Mouse (Mus musculus) gastrocnemius, adult 2 months (tissue): Measurements from ENCODE around the gene Kpna3. TPM values are rescaled to one million over a fixed set of nuclear protein-coding genes. Genes with fewer than 3 reads are reported as not detected.
A peak's percentile ranks its signal among the peaks of the same experiment; 100 is the strongest.

Source experiments
- DNase-seq: peaks from one replicate; pipeline ENCODE4 v3.0.0; 2022
- H3K27ac ChIP-seq: fragments of 200-600 bp; 2 replicates; pipeline ENCODE4 v1.8.1; 2022; ENCODE audit warnings: mild to moderate bottlenecking
- H3K4me3 ChIP-seq: fragments of 200-600 bp; 2 replicates; pipeline ENCODE4 v1.8.1; 2022; ENCODE audit warnings: mild to moderate bottlenecking, moderate library complexity
- CTCF ChIP-seq: fragments of 200-600 bp; IDR thresholded peaks from 2 replicates; pipeline ENCODE4 v1.8.1; 2022; ENCODE audit warnings: antibody characterized with exemption, mild to moderate bottlenecking, moderate library complexity
- intact Hi-C: fragments of 180-260 bp; cut with DNase I; formaldehyde crosslinking; loops from one replicate; pipeline ENCODE4 v1.15.1; 2025
- total RNA-seq, 2 experiments: library from RNA; stranded (reverse); gene quantifications; 2 replicates each; pipeline ENCODE4 v1.2.3; 2021

Kpna3 gene
- total RNA-seq, 2 experiments from 2014 or later: 111 to 118 TPM

DNA sequence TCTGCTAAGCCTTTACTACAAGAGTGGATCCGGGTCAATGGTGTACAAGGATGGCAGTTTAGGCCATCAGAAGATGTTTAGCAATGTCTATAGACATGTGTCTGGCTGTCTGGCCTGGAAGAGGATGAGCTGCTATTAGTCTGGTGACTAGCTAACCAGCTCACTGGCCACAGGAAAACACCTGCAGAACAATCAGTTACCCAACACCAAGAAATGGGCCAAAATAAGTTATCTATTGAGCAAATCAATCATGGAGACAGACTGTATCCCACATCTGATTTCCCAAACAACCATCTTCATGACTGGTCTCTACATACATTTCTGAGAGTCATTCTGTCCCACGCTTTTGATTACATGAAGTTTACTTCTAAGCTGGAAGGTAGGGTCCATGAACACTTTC lies 75.9 kb downstream of the Kpna3 start:
- TF ChIP-seq CTCF: no peak
- Histone ChIP-seq H3K4me3 (no peak overlapping the region), H3K27ac (no peak overlapping the region)
- intact Hi-C loops: no loop called here
- no peak for DNase-seq

GRCm38 (mm10) chr14:61362268-61362667 lies 77.4 kb downstream of the Kpna3 start:
- no peak for DNase-seq
- Histone ChIP-seq H3K4me3 (no peak overlapping the region), H3K27ac (no peak overlapping the region)
- no peak for TF ChIP-seq CTCF
- intact Hi-C loops: no loop called here

DNA sequence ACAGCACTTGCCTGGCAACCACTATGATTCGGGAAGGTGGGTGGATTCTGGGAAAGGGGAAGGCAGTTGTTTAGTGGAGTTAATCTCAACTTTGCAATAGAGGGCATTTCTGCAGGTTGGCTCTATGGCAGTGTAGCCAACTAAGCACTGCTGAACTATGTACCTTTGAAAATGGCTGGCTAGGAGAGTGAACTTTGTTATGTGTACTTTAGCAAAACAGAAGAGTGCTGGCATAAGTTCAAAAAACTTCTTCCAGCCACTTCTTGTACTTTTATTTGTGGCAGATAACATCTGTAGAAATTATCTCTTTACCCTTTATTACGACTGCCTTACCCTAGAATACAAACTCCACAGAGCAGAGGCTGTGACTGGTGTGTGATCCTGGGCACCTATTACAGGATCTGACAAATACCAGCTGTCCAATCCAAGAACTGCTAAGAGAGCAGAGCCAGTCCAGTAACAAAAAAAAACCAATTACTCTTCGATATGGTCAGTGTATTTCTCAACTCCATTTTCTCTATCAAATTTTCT lies 78.6 kb downstream of the Kpna3 start:
- no peak for TF ChIP-seq CTCF
- Histone ChIP-seq H3K4me3 (peak overlapping the region; percentile 84), H3K27ac (peak overlapping the region; percentile 93)
- intact Hi-C loops: no loop called here
- no peak for DNase-seq

DNA sequence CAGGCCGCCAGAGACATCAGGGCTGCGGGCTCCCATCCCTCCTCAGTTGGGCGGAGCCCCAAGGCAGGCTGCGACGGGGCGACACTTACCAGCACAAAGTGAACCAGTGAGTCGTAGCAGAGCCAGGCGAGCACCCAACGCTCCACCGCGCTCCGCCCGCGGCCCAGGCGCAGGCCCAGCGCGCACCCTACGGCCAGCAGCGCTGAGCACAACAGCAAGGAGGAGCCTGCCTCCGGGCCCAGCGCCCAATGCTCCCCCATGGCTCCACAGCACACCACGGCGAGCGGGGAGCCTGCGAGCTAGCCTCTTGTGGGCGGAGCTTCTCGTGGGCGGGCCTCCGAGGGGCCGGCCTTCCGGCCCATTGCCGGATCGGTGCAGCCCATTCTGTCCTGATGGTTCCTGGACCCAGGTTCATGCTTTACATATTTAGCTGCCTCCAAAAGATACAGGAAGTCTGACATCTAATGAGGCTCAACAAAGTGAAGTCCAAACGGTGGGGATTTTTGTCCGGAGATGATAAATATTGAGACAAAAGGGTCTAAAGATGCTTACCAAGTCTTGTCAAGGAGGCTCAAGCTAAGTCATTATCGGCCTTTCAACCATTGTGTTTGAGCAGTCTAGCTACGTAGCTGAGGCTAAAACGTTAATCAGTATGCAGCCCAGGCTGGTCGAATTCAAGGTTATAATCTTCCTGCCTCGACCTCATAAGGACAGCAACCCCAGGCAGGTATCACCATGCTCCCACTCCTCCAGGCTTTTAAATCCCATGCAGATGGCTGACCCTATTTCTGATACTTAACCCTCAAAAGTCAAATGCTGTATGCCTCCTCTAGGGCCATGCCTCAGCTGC lies 79.3 kb downstream of the Kpna3 start, which contains the start of gene Ebpl:
Gene Ebpl (minus strand): TSS at position 309 of the 850 bp plus-strand sequence.
- peak within 1 kb of the TSS; percentile 84 for H3K4me3 ChIP-seq
- TF ChIP-seq CTCF: peak; percentile 32; the same call in 1 of the 2 replicates
- peak; percentile 97 for DNase-seq
- H3K27ac ChIP-seq: peak within 1 kb of the TSS; percentile 93
- intact Hi-C loops: no loop called here

- no peak for TF ChIP-seq CTCF
- Histone ChIP-seq H3K27ac (peak overlapping the region; percentile 31; the same call in 1 of the 2 replicates), H3K4me3 (no peak overlapping the region)
- no peak for DNase-seq
- intact Hi-C loops: no loop called here
Observed at GRCm38 (mm10) chr14:61354251-61355235, 85.1 kb downstream of the Kpna3 start.

DNA sequence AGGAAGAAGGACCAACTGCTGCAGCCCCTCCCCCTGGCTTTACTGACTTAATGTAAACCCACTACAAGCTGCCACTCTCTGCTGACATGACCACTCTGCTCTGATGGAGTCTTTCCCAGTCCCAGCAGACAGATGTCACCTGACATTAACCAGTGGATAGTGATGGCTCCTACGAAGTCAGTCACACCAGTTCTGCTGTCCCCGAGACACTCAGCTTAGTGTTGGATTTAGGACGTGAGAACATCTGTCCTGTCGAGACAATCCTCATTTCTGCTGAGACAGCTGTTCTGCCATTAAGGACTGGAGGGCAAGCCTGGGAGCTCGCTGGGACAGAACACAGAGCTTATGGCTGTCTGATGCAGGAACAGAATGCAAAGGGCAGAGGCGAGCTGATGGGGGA lies 88.9 kb downstream of the Kpna3 start:
- DNase-seq: no peak
- Histone ChIP-seq H3K4me3 (no peak overlapping the region), H3K27ac (no peak overlapping the region)
- intact Hi-C loops: no loop called here
- no peak for TF ChIP-seq CTCF

GRCm38 (mm10) chr14:61349876-61350275 lies 89.8 kb downstream of the Kpna3 start:
- TF ChIP-seq CTCF: no peak
- intact Hi-C loops: no loop called here
- DNase-seq: peak; percentile 25
- H3K27ac ChIP-seq: peak overlapping the region; percentile 41; the same call in 1 of the 2 replicates
- H3K4me3 ChIP-seq: no peak overlapping the region

GRCm38 (mm10) chr14:61346827-61347698 lies 92.6 kb downstream of the Kpna3 start:
- intact Hi-C loops: no loop called here
- H3K27ac ChIP-seq: no peak overlapping the region
- DNase-seq: no peak
- H3K4me3 ChIP-seq: no peak overlapping the region
- peak; percentile 31; the same call in 1 of the 2 replicates for TF ChIP-seq CTCF

DNA sequence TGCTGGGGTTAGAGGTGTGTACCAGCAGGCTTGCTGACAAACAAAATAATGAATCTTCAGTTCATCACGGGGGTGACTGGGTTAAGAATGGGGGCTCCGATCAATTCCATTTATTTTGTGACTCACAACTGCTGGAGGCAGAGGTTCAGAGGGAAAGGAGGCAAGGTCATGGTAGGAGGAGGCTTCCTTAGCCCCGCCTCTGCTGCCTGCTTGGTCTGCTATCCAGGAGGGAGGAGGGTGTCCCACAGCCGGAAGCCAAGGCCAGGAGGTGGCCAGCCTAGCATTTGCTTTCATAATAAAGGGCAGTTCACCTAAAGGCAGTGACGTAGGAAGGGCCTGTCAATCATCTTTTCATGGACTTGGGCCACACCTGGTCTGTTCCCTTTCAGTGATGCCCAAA lies 95.1 kb downstream of the Kpna3 start:
- no peak for DNase-seq
- no peak for TF ChIP-seq CTCF
- intact Hi-C loops: no loop called here
- Histone ChIP-seq H3K27ac (no peak overlapping the region), H3K4me3 (no peak overlapping the region)

DNA sequence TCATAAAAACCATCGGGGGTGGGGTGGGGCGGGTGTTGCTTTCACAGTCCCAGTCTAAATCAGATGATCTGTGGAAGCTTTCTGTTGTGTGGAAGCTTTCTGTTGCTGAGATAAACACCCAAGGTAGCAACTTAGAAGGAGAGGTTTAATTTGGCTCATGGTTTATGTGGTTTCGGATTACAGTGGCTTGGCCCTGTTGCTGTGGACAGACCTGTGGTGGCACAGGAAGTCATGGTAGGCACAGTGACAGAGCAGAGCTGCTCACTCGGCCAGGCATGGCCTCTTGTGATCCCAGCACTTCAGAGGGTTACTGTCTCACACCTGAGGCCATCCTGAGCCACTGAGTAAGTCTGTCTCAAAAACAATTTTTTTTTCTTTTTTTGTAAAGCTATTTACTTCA lies 100.3 kb downstream of the Kpna3 start:
- Histone ChIP-seq H3K27ac (peak overlapping the region; percentile 77), H3K4me3 (no peak overlapping the region)
- DNase-seq: peak; percentile 51
- no peak for TF ChIP-seq CTCF
- intact Hi-C loops: no loop called here

DNA sequence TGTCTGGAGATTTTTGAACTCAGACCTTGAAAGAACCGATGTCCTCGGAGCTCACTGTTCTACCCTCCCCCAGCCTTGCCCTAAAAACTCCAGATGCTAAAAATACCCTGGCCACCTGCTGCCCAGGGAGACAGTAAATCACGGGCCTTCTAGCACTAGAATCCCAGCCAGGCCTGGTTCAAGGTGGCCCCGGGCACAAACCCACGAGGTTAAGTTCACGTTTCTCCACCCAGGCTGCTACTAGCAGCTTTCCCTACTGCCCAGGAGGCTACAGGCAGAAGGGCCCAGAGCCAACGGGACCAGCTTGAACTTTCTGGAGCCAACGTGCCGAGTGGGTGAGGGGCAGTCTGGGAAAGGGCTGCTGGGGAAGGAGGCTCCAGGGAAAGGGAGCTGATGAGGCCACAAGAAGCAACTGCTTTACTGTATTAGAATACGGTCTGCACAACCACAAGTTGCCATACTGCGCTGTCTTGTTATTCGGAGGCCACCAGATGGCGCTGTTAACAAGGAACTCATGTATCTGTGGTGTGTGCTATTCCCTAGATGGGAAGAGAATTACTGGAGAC lies 108.6 kb downstream of the Kpna3 start:
- peak overlapping the region; percentile 96 for H3K27ac ChIP-seq
- peak; percentile 84 for TF ChIP-seq CTCF
- peak overlapping the region; percentile 62 for H3K4me3 ChIP-seq
- peak; percentile 89 for DNase-seq
- intact Hi-C loops: loop anchor here (1.0 to 5.0 kb wide), 2 partner anchors 167 to 226 kb away; partner anchors contain the start of gene Spryd7
